Mouse (Mus musculus): ENCODE results near the gene Snai1. TPM values are rescaled to one million over a fixed set of nuclear protein-coding genes. Genes with fewer than 3 reads are reported as not detected.

Snai1 gene
- total RNA-seq, 2 experiments from 2014 or later: 13.2 to 14.8 TPM

DNA sequence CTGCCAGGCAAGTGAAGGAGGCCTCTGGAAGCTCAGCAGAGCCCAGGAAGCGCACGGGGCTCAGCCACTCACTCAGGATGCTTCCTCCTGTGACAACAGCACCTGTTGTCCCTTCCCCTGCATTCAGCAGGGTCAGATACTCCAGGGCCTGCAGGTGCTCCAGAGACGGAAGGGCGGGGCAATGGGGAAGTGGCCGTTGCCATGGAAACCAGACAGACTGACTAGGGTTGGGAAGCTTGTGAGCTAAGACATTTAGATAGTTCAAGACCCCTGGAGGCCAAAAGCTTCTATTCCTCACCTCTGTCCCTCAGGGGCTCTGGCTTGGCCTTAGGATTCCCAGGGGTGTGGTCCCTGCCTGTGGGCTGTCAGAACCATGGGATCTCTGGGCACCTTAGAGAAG lies 40.5 kb downstream of the Snai1 start:
- no peak for DNase-seq (ENCODE audit: low spot score in 2 of 2)

DNA sequence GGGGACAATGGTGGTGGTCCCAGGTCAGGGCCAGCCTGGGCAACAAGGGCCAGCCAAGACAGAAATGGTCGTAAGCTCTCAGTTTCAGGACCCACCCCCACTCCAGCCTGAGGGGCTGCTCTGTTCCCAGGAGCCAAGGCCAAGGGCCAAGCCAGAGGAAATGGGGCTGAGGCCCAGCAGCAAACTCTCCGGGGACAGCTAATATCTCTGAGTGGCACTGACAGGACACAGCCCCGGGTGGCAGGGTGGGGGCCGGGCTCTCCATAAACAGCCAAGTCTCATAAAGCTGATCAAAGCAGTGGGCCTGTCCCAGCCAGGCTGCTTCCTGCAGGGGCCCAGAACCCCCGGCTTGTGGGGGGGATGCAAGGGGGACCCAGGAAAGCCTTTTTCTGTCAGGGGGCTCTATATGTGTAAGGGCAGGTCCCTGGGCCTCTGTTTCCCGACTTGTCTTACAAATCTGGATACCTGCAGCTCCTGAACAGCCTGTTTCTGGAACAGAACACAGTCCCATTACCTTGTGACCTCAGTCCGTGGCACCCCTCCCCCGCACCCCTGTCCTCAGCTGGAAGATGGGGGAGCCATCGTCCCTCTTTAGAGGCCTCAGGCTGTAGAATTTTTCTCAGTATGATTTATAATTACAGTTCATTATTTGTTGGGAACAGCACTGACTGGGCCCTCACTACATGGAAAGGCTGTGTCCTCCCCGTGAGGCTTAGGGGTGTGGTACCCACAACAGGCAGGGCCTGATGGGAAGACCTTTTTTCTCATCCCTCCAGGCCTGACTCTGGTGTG lies 45.4 kb downstream of the Snai1 start:
- DNase-seq (ENCODE audit: low spot score in 2 of 2): no peak

DNA sequence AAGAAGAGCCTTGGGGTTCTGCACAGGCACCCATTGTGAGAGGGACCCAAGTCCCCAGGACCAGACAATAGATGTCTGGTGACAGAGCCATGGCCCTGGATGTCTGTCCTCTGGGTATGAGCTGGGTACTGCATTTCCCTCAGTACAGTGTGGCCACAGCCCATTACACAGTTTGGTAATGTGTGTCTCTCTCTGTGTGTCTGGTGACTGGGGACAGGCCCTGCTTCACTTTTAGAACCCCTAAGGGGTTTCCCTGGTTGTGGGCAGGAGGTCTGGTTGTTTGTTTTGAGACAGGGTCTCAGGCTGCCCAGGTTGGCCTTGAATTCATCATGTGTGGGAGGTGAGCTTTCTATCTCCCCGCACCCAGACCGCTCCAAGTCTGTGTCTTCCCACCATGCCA lies 47.3 kb downstream of the Snai1 start:
- no peak for DNase-seq (ENCODE audit: low spot score in 2 of 2)

DNA sequence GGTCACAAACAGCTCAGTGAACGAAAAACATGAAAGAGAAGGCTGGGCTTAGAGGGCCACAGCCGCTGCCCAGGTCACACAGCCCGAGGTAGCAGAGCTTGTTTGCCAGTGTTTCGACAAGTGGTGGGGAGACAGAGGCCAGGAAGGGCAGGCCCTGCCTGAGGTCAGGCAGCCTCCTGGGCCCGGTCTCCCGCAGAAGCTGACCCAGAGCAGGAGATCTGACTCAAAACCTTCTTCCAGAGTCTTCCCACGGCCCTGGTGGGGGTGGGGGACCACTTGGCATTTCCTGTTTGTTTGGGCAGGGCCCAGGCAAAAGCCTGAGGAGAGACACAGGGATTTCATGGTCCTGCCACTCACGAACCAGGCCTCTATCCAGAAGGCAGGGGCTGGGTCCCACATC lies 48.0 kb downstream of the Snai1 start:
- DNase-seq (ENCODE audit: low spot score in 2 of 2): no peak

DNA sequence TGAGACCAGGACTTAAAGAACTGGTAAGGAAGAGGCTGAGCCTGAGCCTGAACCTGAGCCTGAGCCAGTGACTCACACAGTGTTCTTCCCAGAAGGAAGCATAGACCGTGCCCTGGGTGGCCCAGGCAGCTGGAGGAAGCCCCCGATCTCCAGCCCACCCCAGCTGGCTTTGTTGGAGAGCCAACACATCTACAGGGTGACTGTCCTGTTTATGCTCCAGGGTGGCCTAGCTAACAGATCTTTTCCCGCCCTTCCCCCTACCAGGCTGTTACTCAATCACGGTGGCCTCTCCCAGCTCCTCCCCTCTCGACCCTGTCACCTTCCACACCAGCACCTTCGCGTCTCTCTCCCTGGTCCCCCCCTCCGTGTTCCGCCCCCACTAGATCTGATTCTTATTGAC lies 49.0 kb downstream of the Snai1 start:
- no peak for DNase-seq (ENCODE audit: low spot score in 2 of 2)

DNA sequence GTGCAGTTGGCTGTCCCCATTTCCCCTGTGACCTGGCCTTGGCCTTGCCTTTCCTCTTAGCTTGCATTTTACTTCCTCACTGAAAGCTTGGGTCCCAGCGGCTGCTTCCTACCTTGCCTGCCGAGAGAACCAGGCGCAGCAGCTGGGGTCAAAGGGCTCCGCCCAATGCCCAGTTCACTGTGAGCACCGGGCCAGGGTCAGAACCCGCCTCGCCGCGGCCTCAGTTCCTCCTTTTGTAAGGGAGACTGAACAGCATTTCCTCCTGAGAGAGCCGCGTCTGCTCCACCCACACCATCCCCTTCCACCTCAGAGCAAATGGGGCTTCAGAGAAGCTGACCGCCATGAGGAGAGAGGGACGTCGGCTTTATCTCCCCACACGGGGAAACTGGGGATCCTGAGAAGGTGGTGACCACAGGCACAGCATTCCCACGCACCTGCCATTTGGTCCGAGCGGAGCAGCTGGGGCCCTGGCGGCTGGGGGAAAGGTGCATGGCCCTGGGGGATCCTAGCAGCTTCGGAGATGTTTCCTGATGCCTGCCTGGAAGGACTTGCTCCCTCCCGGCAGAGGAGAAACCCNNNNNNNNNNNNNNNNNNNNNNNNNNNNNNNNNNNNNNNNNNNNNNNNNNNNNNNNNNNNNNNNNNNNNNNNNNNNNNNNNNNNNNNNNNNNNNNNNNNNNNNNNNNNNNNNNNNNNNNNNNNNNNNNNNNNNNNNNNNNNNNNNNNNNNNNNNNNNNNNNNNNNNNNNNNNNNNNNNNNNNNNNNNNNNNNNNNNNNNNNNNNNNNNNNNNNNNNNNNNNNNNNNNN lies 51.0 kb downstream of the Snai1 start:
- no peak for DNase-seq (ENCODE audit: low spot score in 2 of 2)

Other genes starting within 250 kb of the Snai1 start
- gene B4galt5, start 189.0 kb upstream of the Snai1 start, total RNA-seq (2021): 100 to 1,000 TPM in 1 of 2 experiments, 10 to 100 TPM in 1; 86.1 to 102 TPM
- 10 to 100 TPM; 60.0 to 63.9 TPM for gene Slc9a8, start 116.5 kb upstream of the Snai1 start, total RNA-seq (2021)
- gene Rnf114, start 45.5 kb upstream of the Snai1 start, total RNA-seq (2021): 10 to 100 TPM; 65.0 to 66.6 TPM
- gene Spata2, start 45.3 kb upstream of the Snai1 start, total RNA-seq (2021): 10 to 100 TPM; 33.9 TPM
- gene Ube2v1, start 93.9 kb downstream of the Snai1 start, total RNA-seq (2021): 100 to 1,000 TPM; 194 to 200 TPM
- 10 to 100 TPM; 18.2 to 23.0 TPM for gene Gm20431, start 123.3 kb downstream of the Snai1 start, total RNA-seq (2021)
- gene Cebpb, start 150.7 kb downstream of the Snai1 start, total RNA-seq (2021): 100 to 1,000 TPM; 229 to 255 TPM
- gene Tmem189, start 151.6 kb downstream of the Snai1 start, total RNA-seq (2021): 10 to 100 TPM; 32.9 to 35.4 TPM

Data from adrenal gland, postnatal 4 days (tissue).